ENCODE assay signal across 21 mouse cellular contexts in genomic region chr16:92630950-92631349, GRCm38 (mm10).
DNase-seq lines count a peak whose midpoint lies in the region; ATAC-seq and TF ChIP-seq lines count a peak whose summit lies in the region.
"Had no signal": no experiment of that assay in that cellular context is flagged by ENCODE, and none has a peak within 500 bp of the region (broad histone marks: within the 10 kb centered on the region; RNA-seq: fewer than 3 reads in every experiment).

No protein-coding gene starts in this region.

- no peak for DNase-seq in embryonic facial prominence, embryonic 10.5 days (ENCODE audit: low spot score)
- DNase-seq in lung, embryonic 14.5 days, result no peak
- no peak for DNase-seq in lung, postnatal 4 days
- no peak for DNase-seq in left cerebral cortex, adult 9 months (ENCODE audit: low spot score in 2 of 2)
- no peak for DNase-seq in adrenal gland, postnatal 10 days
- DNase-seq: cerebellum, adult 11-12 months; cerebellum, postnatal 10 days; gastrocnemius, postnatal 36 days; kidney, adult 18-20 months; lung, postnatal 14 days; thymus, postnatal 25 days had no signal

- no peaks in the 10 kb centered on the region for H3K27me3 ChIP-seq in embryonic facial prominence, embryonic 12.5 days
- H3K27me3 ChIP-seq in embryonic facial prominence, embryonic 10.5 days (replicated peaks; ENCODE audit: low read depth, poor library complexity, severe bottlenecking), result peaks cover 40% of the 10 kb centered on the region
- no peaks in the 10 kb centered on the region for H3K27me3 ChIP-seq in lung, embryonic 14.5 days (ENCODE audit: insufficient read depth, low read length)
- H3K27me3 ChIP-seq in embryonic facial prominence, embryonic 15.5 days, result no peaks in the 10 kb centered on the region
- no peaks in the 10 kb centered on the region for H3K27me3 ChIP-seq in limb, embryonic 13.5 days
- H3K27me3 ChIP-seq: embryonic facial prominence, embryonic 13.5 days; Patski had no signal

- no peak overlapping the region for H3K9ac ChIP-seq in embryonic facial prominence, embryonic 12.5 days
- H3K9ac ChIP-seq in lung, embryonic 14.5 days, result no peak overlapping the region
- no peak overlapping the region for H3K9ac ChIP-seq in embryonic facial prominence, embryonic 15.5 days
- no peak overlapping the region for H3K9ac ChIP-seq in limb, embryonic 13.5 days
- H3K9ac ChIP-seq: embryonic facial prominence, embryonic 13.5 days; liver, embryonic 14.5 days; midbrain, embryonic 12.5 days had no signal

- H3K9me3 ChIP-seq in embryonic facial prominence, embryonic 12.5 days, result no peaks in the 10 kb centered on the region
- H3K9me3 ChIP-seq in embryonic facial prominence, embryonic 10.5 days, result no peaks in the 10 kb centered on the region
- H3K9me3 ChIP-seq in lung, embryonic 14.5 days (ENCODE audit: low read depth, low read length), result no peaks in the 10 kb centered on the region
- H3K9me3 ChIP-seq in embryonic facial prominence, embryonic 15.5 days (replicated peaks), result no peaks in the 10 kb centered on the region
- no peaks in the 10 kb centered on the region for H3K9me3 ChIP-seq in limb, embryonic 13.5 days
- H3K9me3 ChIP-seq: embryonic facial prominence, embryonic 13.5 days; heart, embryonic 10.5 days; midbrain, embryonic 12.5 days had no signal

- TF ChIP-seq CTCF in lung, embryonic 14.5 days (IDR thresholded peaks at IDR 0.05; ENCODE audit: low read depth), result no peak

- H3K4me3 ChIP-seq in embryonic facial prominence, embryonic 12.5 days, result no peak overlapping the region
- no peak overlapping the region for H3K4me3 ChIP-seq in embryonic facial prominence, embryonic 10.5 days
- no peak overlapping the region for H3K4me3 ChIP-seq in lung, embryonic 14.5 days (ENCODE audit: low read depth, low read length)
- H3K4me3 ChIP-seq in embryonic facial prominence, embryonic 15.5 days (replicated peaks), result no peak overlapping the region
- no peak overlapping the region for H3K4me3 ChIP-seq in limb, embryonic 13.5 days
- H3K4me3 ChIP-seq: embryonic facial prominence, embryonic 13.5 days; heart, embryonic 10.5 days; midbrain, embryonic 12.5 days had no signal

- 0 out of 2 replicates have a peak, but pooled peaks cover 5% of the 10 kb centered on the region for H3K36me3 ChIP-seq in embryonic facial prominence, embryonic 12.5 days
- H3K36me3 ChIP-seq in embryonic facial prominence, embryonic 10.5 days (replicated peaks), result no peaks in the 10 kb centered on the region
- H3K36me3 ChIP-seq in lung, embryonic 14.5 days (ENCODE audit: insufficient read depth), result no peaks in the 10 kb centered on the region
- no peaks in the 10 kb centered on the region for H3K36me3 ChIP-seq in embryonic facial prominence, embryonic 15.5 days
- H3K36me3 ChIP-seq in limb, embryonic 13.5 days, result no peaks in the 10 kb centered on the region
- H3K36me3 ChIP-seq: heart, embryonic 10.5 days; midbrain, embryonic 12.5 days had no signal

- peak overlapping the region; percentile 57 for H3K27ac ChIP-seq in embryonic facial prominence, embryonic 12.5 days
- H3K27ac ChIP-seq in embryonic facial prominence, embryonic 10.5 days (replicated peaks), result no peak overlapping the region
- no peak overlapping the region; the same call in 1 of the 2 replicates for H3K27ac ChIP-seq in lung, embryonic 14.5 days (ENCODE audit: low read depth)
- 0 out of 2 replicates have a peak overlapping the region, but pooled peaks have one; percentile 12 for H3K27ac ChIP-seq in embryonic facial prominence, embryonic 15.5 days (replicated peaks)
- H3K27ac ChIP-seq in limb, embryonic 13.5 days, result no peak overlapping the region; the same call in 1 of the 2 replicates
- H3K27ac ChIP-seq: heart, embryonic 10.5 days; liver, embryonic 14.5 days; midbrain, embryonic 12.5 days had no signal

- 53% methylated on average over 5 of the region's 5 CpGs for WGBS in embryonic facial prominence, embryonic 12.5 days
- 63% methylated on average over 5 of the region's 5 CpGs for WGBS in embryonic facial prominence, embryonic 10.5 days
- WGBS in lung, embryonic 14.5 days, result 28% methylated on average over 5 of the region's 5 CpGs
- WGBS in embryonic facial prominence, embryonic 15.5 days, result 45% methylated on average over 5 of the region's 5 CpGs
- 28% methylated on average over 5 of the region's 5 CpGs for WGBS in limb, embryonic 13.5 days

- H3K4me2 ChIP-seq in embryonic facial prominence, embryonic 12.5 days (replicated peaks), result no peak overlapping the region
- H3K4me2 ChIP-seq in lung, embryonic 14.5 days, result no peak overlapping the region
- no peak overlapping the region for H3K4me2 ChIP-seq in embryonic facial prominence, embryonic 15.5 days (replicated peaks)
- H3K4me2 ChIP-seq in limb, embryonic 13.5 days (replicated peaks), result no peak overlapping the region
- H3K4me2 ChIP-seq: embryonic facial prominence, embryonic 13.5 days; midbrain, embryonic 12.5 days had no signal

- peaks cover 45% of the 10 kb centered on the region for H3K4me1 ChIP-seq in embryonic facial prominence, embryonic 12.5 days
- H3K4me1 ChIP-seq in embryonic facial prominence, embryonic 10.5 days, result peaks cover 60% of the 10 kb centered on the region
- H3K4me1 ChIP-seq in lung, embryonic 14.5 days (ENCODE audit: insufficient read depth), result peaks cover 9% of the 10 kb centered on the region
- H3K4me1 ChIP-seq in embryonic facial prominence, embryonic 15.5 days, result peaks cover 50% of the 10 kb centered on the region
- H3K4me1 ChIP-seq in limb, embryonic 13.5 days, result peaks cover 64% of the 10 kb centered on the region

- no peak for ATAC-seq in embryonic facial prominence, embryonic 12.5 days (ENCODE audit: insufficient number of reproducible peaks, insufficient read depth, low FRiP score, low TSS enrichment)
- 0 out of 2 replicates have a peak, but pooled peaks have one; percentile 9 for ATAC-seq in lung, embryonic 14.5 days (ENCODE audit: insufficient read depth)
- no peak for ATAC-seq in embryonic facial prominence, embryonic 15.5 days (ENCODE audit: insufficient number of reproducible peaks, low FRiP score, low TSS enrichment, low read depth)
- ATAC-seq in limb, embryonic 13.5 days (ENCODE audit: low FRiP score, low read depth), result peak; percentile 29; the same call in 1 of the 2 replicates
- ATAC-seq: CD4-positive, CD25-positive, alpha-beta regulatory T cell, adult 4 months; hindbrain, embryonic 16.5 days had no signal

Comparison
In these comparisons a context has a peak if more than half of its experiments do, and no peak if none do; other contexts are left out.
1. H3K27ac ChIP-seq: peak in embryonic facial prominence, embryonic 12.5 days (single experiment) and embryonic facial prominence, embryonic 15.5 days (single experiment); none in embryonic facial prominence, embryonic 10.5 days (single experiment), lung, embryonic 14.5 days (single experiment) and limb, embryonic 13.5 days (single experiment).
2. ATAC-seq: peak in lung, embryonic 14.5 days (single experiment) and limb, embryonic 13.5 days (single experiment); none in embryonic facial prominence, embryonic 12.5 days (single experiment) and embryonic facial prominence, embryonic 15.5 days (single experiment).